Mouse (Mus musculus): ENCODE results near the gene Katnb1.

The Katnb1 gene

GRCm38 (mm10) chr8:95141026-95141425 lies 60.0 kb downstream of the Katnb1 start:
- no peak for DNase-seq

- DNase-seq = no peak
Measured at GRCm38 (mm10) chr8:95141469-95142074, 60.6 kb downstream of the Katnb1 start.

GRCm38 (mm10) chr8:95142075-95142831 lies 61.3 kb downstream of the Katnb1 start:
- peak; percentile 76 for DNase-seq

GRCm38 (mm10) chr8:95142985-95143804 lies 62.2 kb downstream of the Katnb1 start:
- peak; percentile 50 for DNase-seq

GRCm38 (mm10) chr8:95143805-95144630 lies 63.0 kb downstream of the Katnb1 start:
- DNase-seq = no peak

- no peak for DNase-seq
Measured at GRCm38 (mm10) chr8:95144631-95145015, 63.6 kb downstream of the Katnb1 start.

- DNase-seq = no peak
Measured at GRCm38 (mm10) chr8:95146044-95146745, 65.2 kb downstream of the Katnb1 start.

- DNase-seq = no peak
Measured at GRCm38 (mm10) chr8:95146846-95147245, 65.9 kb downstream of the Katnb1 start.

GRCm38 (mm10) chr8:95149426-95149825 lies 68.4 kb downstream of the Katnb1 start:
- no peak for DNase-seq

- DNase-seq = no peak
Measured at GRCm38 (mm10) chr8:95150608-95151007, 69.6 kb downstream of the Katnb1 start.

All from cerebellum, adult 11-12 months (tissue).